Comparison of ENCODE assay signal across 27 mouse cellular contexts in the genomic region with DNA sequence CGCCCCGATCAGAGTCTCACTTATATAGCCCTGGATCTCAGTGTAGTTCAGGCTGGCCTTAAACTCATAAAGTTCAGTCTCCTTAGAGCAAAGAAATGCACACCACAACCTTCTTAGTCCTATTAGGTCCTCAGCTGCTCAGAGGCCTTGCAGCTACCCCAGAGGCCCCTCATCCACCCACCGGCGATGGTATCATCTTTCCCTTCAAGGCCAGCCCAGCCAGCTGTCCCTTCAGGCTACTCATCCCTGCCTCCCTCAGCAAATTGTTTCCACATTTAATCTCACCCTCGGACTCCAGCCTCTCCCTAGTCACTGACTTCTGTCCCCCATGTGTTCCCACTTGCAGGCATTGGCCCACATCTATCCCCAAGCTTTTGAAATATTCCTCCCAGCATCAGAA. TPM values are rescaled to one million over a fixed set of nuclear protein-coding genes. Genes with fewer than 3 reads are reported as not detected.
DNase-seq lines count a peak whose midpoint lies in the region; ATAC-seq lines count a peak whose summit lies in the region.
"Had no signal": no experiment of that assay in that cellular context is flagged by ENCODE, and none has a peak within 500 bp of the region (broad histone marks: within the 10 kb centered on the region; RNA-seq: fewer than 3 reads in every experiment).

No protein-coding gene starts in this region.

- H3K9ac ChIP-seq in limb, embryonic 15.5 days, result no peak overlapping the region
- H3K9ac ChIP-seq in hindbrain, embryonic 12.5 days, result no peak overlapping the region
- H3K9ac ChIP-seq: forebrain, embryonic 13.5 days; heart, embryonic 15.5 days; liver, embryonic 15.5 days; lung, embryonic 15.5 days; midbrain, embryonic 12.5 days; neural tube, embryonic 13.5 days; stomach, embryonic 15.5 days had no signal

- H3K4me3 ChIP-seq in embryonic facial prominence, embryonic 10.5 days, result no peak overlapping the region
- no peak overlapping the region for H3K4me3 ChIP-seq in limb, embryonic 15.5 days
- no peak overlapping the region for H3K4me3 ChIP-seq in hindbrain, embryonic 12.5 days
- H3K4me3 ChIP-seq: forebrain, embryonic 13.5 days; heart, embryonic 10.5 days; heart, embryonic 15.5 days; layer of hippocampus, adult 2 months; left cerebral cortex, adult 2 months; liver, embryonic 15.5 days; lung, embryonic 15.5 days; midbrain, embryonic 12.5 days; neural tube, embryonic 13.5 days; stomach, embryonic 15.5 days had no signal

- 0 out of 2 replicates have a peak, but pooled peaks have one; percentile 55 for ATAC-seq in limb, embryonic 15.5 days (ENCODE audit: insufficient number of reproducible peaks, low FRiP score, low TSS enrichment, low read depth)
- no peak for ATAC-seq in hindbrain, embryonic 12.5 days (ENCODE audit: low FRiP score)
- ATAC-seq: activated CD4-positive, CD25-positive, alpha-beta regulatory T cell, adult 4 months; forebrain, embryonic 13.5 days; intestine, embryonic 16.5 days had no signal

- no peaks in the 10 kb centered on the region for H3K27me3 ChIP-seq in embryonic facial prominence, embryonic 10.5 days (replicated peaks; ENCODE audit: low read depth, poor library complexity, severe bottlenecking)
- no peaks in the 10 kb centered on the region for H3K27me3 ChIP-seq in limb, embryonic 15.5 days
- H3K27me3 ChIP-seq in hindbrain, embryonic 12.5 days, result no peaks in the 10 kb centered on the region
- H3K27me3 ChIP-seq: forebrain, embryonic 13.5 days; heart, embryonic 15.5 days; lung, embryonic 15.5 days; midbrain, embryonic 12.5 days; neural tube, embryonic 13.5 days; stomach, embryonic 15.5 days had no signal

- no peak overlapping the region for H3K27ac ChIP-seq in embryonic facial prominence, embryonic 10.5 days (replicated peaks)
- 0 out of 2 replicates have a peak overlapping the region, but pooled peaks have one; percentile 17 for H3K27ac ChIP-seq in limb, embryonic 15.5 days
- no peak overlapping the region for H3K27ac ChIP-seq in hindbrain, embryonic 12.5 days
- H3K27ac ChIP-seq: forebrain, embryonic 13.5 days; heart, embryonic 10.5 days; heart, embryonic 15.5 days; layer of hippocampus, adult 2 months; left cerebral cortex, adult 2 months; liver, embryonic 15.5 days; lung, embryonic 15.5 days; midbrain, embryonic 12.5 days; neural tube, embryonic 13.5 days; stomach, embryonic 15.5 days had no signal

- H3K4me1 ChIP-seq in embryonic facial prominence, embryonic 10.5 days, result peaks cover 37% of the 10 kb centered on the region
- peaks cover 10% of the 10 kb centered on the region for H3K4me1 ChIP-seq in limb, embryonic 15.5 days
- no peaks in the 10 kb centered on the region; the same call in 1 of the 2 replicates for H3K4me1 ChIP-seq in hindbrain, embryonic 12.5 days

- H3K4me2 ChIP-seq in limb, embryonic 15.5 days, result no peak overlapping the region
- H3K4me2 ChIP-seq in hindbrain, embryonic 12.5 days (replicated peaks), result no peak overlapping the region
- H3K4me2 ChIP-seq: forebrain, embryonic 13.5 days; heart, embryonic 15.5 days; liver, embryonic 15.5 days; lung, embryonic 15.5 days; midbrain, embryonic 12.5 days; neural tube, embryonic 13.5 days; stomach, embryonic 15.5 days had no signal

- 57% methylated on average over 5 of the region's 5 CpGs for WGBS in embryonic facial prominence, embryonic 10.5 days
- 50% methylated on average over 5 of the region's 5 CpGs for WGBS in limb, embryonic 15.5 days
- WGBS in hindbrain, embryonic 12.5 days, result 72% methylated on average over 5 of the region's 5 CpGs

- H3K36me3 ChIP-seq in embryonic facial prominence, embryonic 10.5 days (replicated peaks), result no peaks in the 10 kb centered on the region
- no peaks in the 10 kb centered on the region for H3K36me3 ChIP-seq in limb, embryonic 15.5 days
- H3K36me3 ChIP-seq in hindbrain, embryonic 12.5 days, result no peaks in the 10 kb centered on the region
- H3K36me3 ChIP-seq: heart, embryonic 10.5 days; heart, embryonic 15.5 days; liver, embryonic 15.5 days; lung, embryonic 15.5 days; midbrain, embryonic 12.5 days; neural tube, embryonic 13.5 days; stomach, embryonic 15.5 days had no signal

- DNase-seq in gastrocnemius, postnatal 10 days, result peak; percentile 25
- DNase-seq in gastrocnemius, adult 8-10 months (ENCODE audit: low spot score in 2 of 2), result no peak
- DNase-seq in 3T3-L1 (ENCODE audit: low read depth, low spot score), result peak; percentile 52
- DNase-seq in embryonic facial prominence, embryonic 10.5 days (ENCODE audit: low spot score), result peak; percentile 57
- DNase-seq in right cerebral cortex, postnatal 10 days (ENCODE audit: low spot score in 2 of 2), result no peak
- DNase-seq: adrenal gland, adult 2 months; B cell, adult 2 months; cerebellum, adult 8-10 months; cerebellum, postnatal 25 days; heart, adult 11 months; kidney, adult 8-10 months; kidney, postnatal 36 days; right cerebral cortex, postnatal 14 days had no signal

- no peaks in the 10 kb centered on the region for H3K9me3 ChIP-seq in embryonic facial prominence, embryonic 10.5 days
- no peaks in the 10 kb centered on the region for H3K9me3 ChIP-seq in limb, embryonic 15.5 days
- H3K9me3 ChIP-seq in hindbrain, embryonic 12.5 days (replicated peaks), result no peaks in the 10 kb centered on the region
- H3K9me3 ChIP-seq: forebrain, embryonic 13.5 days; heart, embryonic 10.5 days; heart, embryonic 15.5 days; liver, embryonic 15.5 days; lung, embryonic 15.5 days; midbrain, embryonic 12.5 days; neural tube, embryonic 13.5 days; stomach, embryonic 15.5 days had no signal

RNA-seq across cellular contexts. Expression of a gene that starts 5.8 kb away (rescaled TPM):
- 10 to 100 TPM; 86.5 to 98.7 TPM for total RNA-seq in gastrocnemius, postnatal 10 days (2021)
- total RNA-seq in gastrocnemius, adult 8-10 months (2022), result 10 to 100 TPM; 48.0 to 63.0 (median 55.2) TPM
- 127 and 130 TPM in 2 replicates for polyA plus RNA-seq in embryonic facial prominence, embryonic 10.5 days (2016; fragmentation: Nextera tagmentation; extraction: Ambion mirVana)
- polyA plus RNA-seq in limb, embryonic 15.5 days (2015; fragmentation: Nextera tagmentation; extraction: Ambion mirVana), result 76.8 and 80.4 TPM in 2 replicates
- 219 and 232 TPM in 2 replicates for polyA plus RNA-seq in hindbrain, embryonic 12.5 days (2016; fragmentation: Nextera tagmentation; extraction: Ambion mirVana)

RNA-seq across cellular contexts. Expression of a gene that starts 39.4 kb away (rescaled TPM):
- 100 to 1,000 TPM in 1 of 2 experiments, 10 to 100 TPM in 1; 89.4 to 103 TPM for total RNA-seq in gastrocnemius, postnatal 10 days (2021)
- total RNA-seq in gastrocnemius, adult 8-10 months (2022), result 10 to 100 TPM; 19.1 to 31.3 (median 25.5) TPM
- polyA plus RNA-seq in embryonic facial prominence, embryonic 10.5 days (2016; fragmentation: Nextera tagmentation; extraction: Ambion mirVana), result 895 and 901 TPM in 2 replicates
- polyA plus RNA-seq in limb, embryonic 15.5 days (2015; fragmentation: Nextera tagmentation; extraction: Ambion mirVana), result 553 and 582 TPM in 2 replicates
- polyA plus RNA-seq in hindbrain, embryonic 12.5 days (2016; fragmentation: Nextera tagmentation; extraction: Ambion mirVana), result 655 and 709 TPM in 2 replicates

RNA-seq across cellular contexts. Expression of a gene that starts 57.1 kb away (rescaled TPM):
- 10 to 100 TPM in 1 of 2 experiments, 1 to 10 TPM in 1; 9.6 to 12.1 TPM for total RNA-seq in gastrocnemius, postnatal 10 days (2021)
- total RNA-seq in gastrocnemius, adult 8-10 months (2022), result 10 to 100 TPM; 12.0 to 14.4 (median 13.0) TPM
- 86.2 and 94.3 TPM in 2 replicates for polyA plus RNA-seq in embryonic facial prominence, embryonic 10.5 days (2016; fragmentation: Nextera tagmentation; extraction: Ambion mirVana)
- 47.2 and 49.1 TPM in 2 replicates for polyA plus RNA-seq in limb, embryonic 15.5 days (2015; fragmentation: Nextera tagmentation; extraction: Ambion mirVana)
- polyA plus RNA-seq in hindbrain, embryonic 12.5 days (2016; fragmentation: Nextera tagmentation; extraction: Ambion mirVana), result 117 and 121 TPM in 2 replicates

Comparison
In these comparisons a context has a peak if more than half of its experiments do, and no peak if none do; other contexts are left out.
1. DNase-seq: peak in gastrocnemius, postnatal 10 days (single experiment), 3T3-L1 (single experiment) and embryonic facial prominence, embryonic 10.5 days (single experiment); none in gastrocnemius, adult 8-10 months (0 of 2) and right cerebral cortex, postnatal 10 days (0 of 2).